Mouse (Mus musculus): ENCODE measurements at regions not wholly inside any gene's neighbourhood (a gene's known extent, or its start where the extent isn't known, plus 50 kb on each side); places are given as distances from the start of the nearest gene placed in this dataset.

DNA sequence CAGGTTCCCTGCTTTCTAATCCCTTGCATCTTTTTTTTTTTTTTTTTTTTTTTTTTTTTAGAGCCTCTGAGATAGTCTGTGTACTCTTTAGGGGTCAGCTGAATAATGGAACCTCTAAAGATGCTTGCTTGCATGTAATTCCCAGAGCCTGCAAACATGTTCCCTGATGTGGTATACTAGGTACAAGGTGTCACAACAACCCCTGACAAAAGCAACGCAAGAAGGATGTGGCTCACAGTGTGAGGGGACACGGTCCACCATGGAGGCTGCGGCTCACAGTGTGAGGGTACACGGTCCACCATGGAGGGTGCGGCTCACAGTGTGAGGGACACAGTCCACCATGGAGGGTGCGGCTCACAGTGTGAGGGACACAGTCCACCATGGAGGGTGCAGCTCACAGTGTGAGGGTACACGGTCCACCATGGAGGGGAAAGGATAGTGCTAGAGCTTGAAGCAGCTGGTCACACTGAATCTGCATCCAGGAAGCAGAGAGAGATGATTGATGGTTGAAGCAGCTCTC is 157.7 kb downstream of the Rab11fip4 start:
- TF ChIP-seq POLR2A (IDR thresholded peaks at IDR 0.05; ENCODE audit: low read depth, low read length), result no peak
- TF ChIP-seq CTCF (IDR thresholded peaks at IDR 0.05; ENCODE audit: borderline replicate concordance, insufficient read depth, low read length), result no peak

Data from embryonic fibroblast, embryonic 13.5 days (primary cell).